Mouse (Mus musculus): ENCODE results near the gene AB124611.

DNA sequence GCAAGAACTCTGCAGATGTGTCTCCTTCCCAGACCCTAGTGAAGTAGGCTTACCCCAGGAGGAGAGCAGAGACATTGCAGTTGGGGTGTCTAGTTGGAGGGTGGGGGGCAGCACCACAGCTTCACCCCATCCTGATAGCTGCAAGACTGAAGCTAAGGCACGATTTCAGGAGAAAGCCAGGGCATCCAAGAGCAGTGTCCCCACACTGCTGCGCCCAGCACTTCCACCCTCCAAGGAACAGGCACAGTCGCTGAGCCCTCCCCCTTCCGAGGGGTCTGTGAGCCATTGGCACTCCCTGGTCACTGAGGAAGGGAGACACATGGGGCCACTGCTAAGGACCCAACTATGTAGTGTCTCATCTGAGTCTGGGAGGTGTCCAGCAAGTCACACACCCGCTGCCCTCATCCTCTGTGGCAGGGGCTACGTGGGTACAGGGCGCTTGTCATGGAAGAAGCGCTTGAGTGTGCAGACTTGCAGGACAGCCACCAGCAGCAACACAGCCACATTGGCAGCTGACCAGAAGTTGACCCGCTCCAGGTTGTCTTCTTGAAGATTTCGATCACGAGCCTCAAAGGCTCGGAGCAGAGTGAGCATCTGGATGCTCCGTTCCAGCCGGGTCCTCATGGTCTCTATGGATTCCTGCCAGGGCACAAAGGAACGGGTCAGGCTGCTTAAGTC is 18.1 kb upstream of the AB124611 start:
- no peak for TF ChIP-seq POLR2A (IDR thresholded peaks at IDR 0.05; ENCODE audit: borderline replicate concordance, control insufficient read depth, low read depth, low read length)
- no peak for TF ChIP-seq CTCF (IDR thresholded peaks at IDR 0.05; ENCODE audit: control insufficient read depth, insufficient read depth, low read length)
